Mouse (Mus musculus) limb, embryonic 11.5 days (tissue): Measurements from ENCODE around the gene Mettl13. TPM values are rescaled to one million over a fixed set of nuclear protein-coding genes. Genes with fewer than 3 reads are reported as not detected.
A peak's percentile ranks its signal among the peaks of the same experiment; 100 is the strongest.

Source experiments
- ATAC-seq: fragments of 200-750 bp; cut with Nextera tagmentation; 2 replicates; pipeline ENCODE4 v1.8.0; 2017; ENCODE audit warnings: low read depth; ENCODE audit not compliant: insufficient number of reproducible peaks, low FRiP score, low TSS enrichment
- DNase-seq: peaks from one replicate; pipeline ENCODE4 v3.0.0-alpha.2; 2015; ENCODE audit warnings: low spot score
- H3K27ac ChIP-seq: fragments of 300-500 bp; sonication (generic); replicated peaks from 2 replicates; pipeline ENCODE4 v1.5.1; 2014; ENCODE audit warnings: low read depth, mild to moderate bottlenecking, low read length
- H3K27me3 ChIP-seq: fragments of 300-500 bp; sonication (generic); 2 replicates; pipeline ENCODE4 v1.6.1; 2014; ENCODE audit warnings: mild to moderate bottlenecking, low read length, mixed read lengths; ENCODE audit not compliant: control insufficient read depth, insufficient read depth
- H3K36me3 ChIP-seq: fragments of 300-500 bp; sonication (generic); 2 replicates; pipeline ENCODE4 v1.6.1; 2014; ENCODE audit warnings: mild to moderate bottlenecking, low read length, moderate library complexity, mixed read lengths; ENCODE audit not compliant: control insufficient read depth, insufficient read depth
- H3K4me1 ChIP-seq: fragments of 300-500 bp; sonication (generic); 2 replicates; pipeline ENCODE4 v1.6.1; 2014; ENCODE audit warnings: low read length, mixed read lengths; ENCODE audit not compliant: control insufficient read depth, insufficient read depth
- H3K4me2 ChIP-seq: fragments of 300-500 bp; sonication (generic); 2 replicates; pipeline ENCODE4 v1.6.1; 2014; ENCODE audit warnings: low read depth, mild to moderate bottlenecking, moderate library complexity; ENCODE audit not compliant: severe bottlenecking
- H3K4me3 ChIP-seq: fragments of 300-500 bp; sonication (generic); 2 replicates; pipeline ENCODE4 v1.5.1; 2014; ENCODE audit warnings: low read depth, low read length
- H3K9ac ChIP-seq: fragments of 300-500 bp; sonication (generic); 2 replicates; pipeline ENCODE4 v1.6.1; 2014; ENCODE audit warnings: mild to moderate bottlenecking, low read length
- H3K9me3 ChIP-seq: fragments of 300-500 bp; sonication (generic); 2 replicates; pipeline ENCODE4 v1.6.1; 2016; ENCODE audit warnings: low read length; ENCODE audit not compliant: control insufficient read depth
- WGBS: fragments of 180-500 bp; shearing (Covaris S2); extraction: QIAGEN DNeasy Blood & Tissue Kit; methylation state at CpG from one replicate; pipeline ENCODE4 v1.1.7; 2014; 5-methylcytosine and 5-hydroxymethylcytosine counted together
- polyA plus RNA-seq: library from polyadenylated mRNA; unstranded; fragments of >200 nt; fragmentation: Nextera tagmentation; extraction: Ambion mirVana; gene quantifications from 2 replicates; pipeline ENCODE4 v1.2.1, GENCODE M21; 2014

Mettl13 gene
- polyA plus RNA-seq, 1 experiment from 2014 or later, result 19.8 TPM

- Histone ChIP-seq H3K4me1 (peaks cover 7% of the 10 kb centered on the region; the same call in 1 of the 2 replicates), H3K27me3 (no peaks in the 10 kb centered on the region), H3K9me3 (no peaks in the 10 kb centered on the region; the same call in 1 of the 2 replicates), H3K27ac (peak overlapping the region; percentile 76), H3K36me3 (peaks cover 4% of the 10 kb centered on the region; the same call in 1 of the 2 replicates), H3K9ac (peak overlapping the region; percentile 84), H3K4me3 (peak overlapping the region; percentile 88), H3K4me2 (peak overlapping the region; percentile 74)
- DNase-seq, result no peak
- WGBS, result under 1% methylated on average over 45 of the region's 46 CpGs
- ATAC-seq, result no peak; the same call in 1 of the 2 replicates
Measured at GRCm38 (mm10) chr1:162570931-162571601, 22.7 kb upstream of the Mettl13 start.

DNA sequence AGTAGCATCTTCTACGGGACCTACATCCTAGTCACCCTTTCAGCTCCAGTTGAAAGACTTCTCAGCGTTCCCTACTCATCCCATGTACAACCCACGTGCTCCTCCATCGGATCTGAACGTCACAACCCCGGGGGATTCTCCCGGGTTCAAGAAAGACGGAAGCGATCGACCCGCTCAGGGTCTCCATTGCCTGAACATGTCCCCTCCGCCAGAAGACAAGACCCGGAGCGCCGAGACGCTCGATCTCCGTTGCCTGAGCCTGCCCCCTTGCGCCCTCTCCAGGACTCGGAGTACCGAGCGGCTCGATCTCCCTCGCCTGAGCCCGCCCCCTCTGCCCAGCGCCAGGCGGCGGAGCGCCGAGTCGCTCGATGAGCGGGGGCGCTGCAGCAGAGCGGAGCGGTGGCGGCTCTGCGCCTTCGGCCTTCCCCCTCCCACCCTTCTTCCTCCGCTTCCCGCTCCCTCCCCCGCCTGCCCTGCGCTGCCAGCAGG lies 22.0 kb upstream of the Mettl13 start, which contains the start of gene Vamp4:
Gene Vamp4 (plus strand): TSS at position 256 of the 489 bp plus-strand sequence.
- peak; percentile 98 for DNase-seq
- Histone ChIP-seq H3K36me3 (peaks cover 4% of the 10 kb centered on the region; the same call in 1 of the 2 replicates), H3K4me2 (peak within 1 kb of the TSS; percentile 74), H3K4me3 (peak within 1 kb of the TSS; percentile 88), H3K4me1 (peaks cover 7% of the 10 kb centered on the region; the same call in 1 of the 2 replicates), H3K27ac (peak within 1 kb of the TSS; percentile 76), H3K27me3 (no peaks in the 10 kb centered on the region), H3K9me3 (no peaks in the 10 kb centered on the region; the same call in 1 of the 2 replicates), H3K9ac (peak within 1 kb of the TSS; percentile 84)
- ATAC-seq, result peak; percentile 96
- WGBS, result under 1% methylated on average over 38 of the region's 43 CpGs

DNA sequence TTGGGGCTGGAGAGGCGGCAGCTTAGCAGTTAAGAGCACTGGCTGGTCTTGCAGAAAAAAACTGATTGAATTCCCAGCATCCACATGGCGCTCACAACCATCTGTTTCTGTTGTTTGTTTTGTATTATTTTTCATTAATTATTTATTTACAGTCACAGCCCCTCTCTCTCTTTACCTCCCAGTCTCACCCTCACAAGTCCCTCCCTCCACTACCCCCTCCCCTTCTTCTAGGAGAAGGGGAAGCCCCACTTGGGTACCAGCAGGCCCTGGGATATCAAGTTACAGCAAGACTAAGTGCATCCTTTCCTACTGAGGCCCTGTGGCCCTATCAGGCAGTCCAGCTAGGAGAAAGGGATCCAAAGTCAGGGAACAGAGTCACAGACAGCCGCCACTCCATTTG lies 19.0 kb upstream of the Mettl13 start:
- H3K9me3 ChIP-seq, result no peaks in the 10 kb centered on the region
- 26% methylated on average over 3 of the region's 3 CpGs for WGBS
- H3K4me2 ChIP-seq, result no peak overlapping the region
- no peaks in the 10 kb centered on the region for H3K36me3 ChIP-seq
- H3K27me3 ChIP-seq, result no peaks in the 10 kb centered on the region
- peaks cover 7% of the 10 kb centered on the region; the same call in 1 of the 2 replicates for H3K4me1 ChIP-seq
- DNase-seq (peak; percentile 36), ATAC-seq (no peak)
- no peak overlapping the region for H3K27ac ChIP-seq
- H3K9ac ChIP-seq, result no peak overlapping the region
- no peak overlapping the region for H3K4me3 ChIP-seq

DNA sequence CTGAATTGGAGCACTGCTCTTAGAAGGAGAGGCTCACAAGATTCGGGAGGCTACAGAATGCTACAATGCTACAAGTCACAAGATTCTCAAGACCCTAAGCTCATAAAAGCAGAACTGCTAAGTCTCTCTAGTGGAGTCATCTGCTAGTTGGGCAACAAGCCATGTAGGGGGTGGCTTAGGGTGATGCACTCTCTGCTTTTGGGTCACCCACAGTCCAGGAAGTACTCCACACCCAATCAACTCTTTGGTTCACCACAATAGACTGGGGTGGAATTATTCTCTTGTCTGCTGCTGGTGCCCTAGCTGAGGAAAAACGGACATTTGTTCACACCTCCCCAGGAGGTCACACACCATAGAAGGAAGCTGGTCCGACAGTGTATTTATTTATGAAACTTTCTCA lies 16.6 kb upstream of the Mettl13 start:
- WGBS, result 58% methylated on average over 3 of the region's 3 CpGs
- Histone ChIP-seq H3K9me3 (no peaks in the 10 kb centered on the region), H3K4me2 (no peak overlapping the region), H3K27me3 (no peaks in the 10 kb centered on the region), H3K27ac (no peak overlapping the region), H3K4me1 (peaks cover 5% of the 10 kb centered on the region; the same call in 1 of the 2 replicates), H3K9ac (no peak overlapping the region), H3K36me3 (no peaks in the 10 kb centered on the region), H3K4me3 (no peak overlapping the region)
- no peak for ATAC-seq
- DNase-seq, result no peak

- DNase-seq (no peak), ATAC-seq (no peak)
- Histone ChIP-seq H3K36me3 (no peaks in the 10 kb centered on the region), H3K4me2 (no peak overlapping the region), H3K4me1 (peaks cover 5% of the 10 kb centered on the region; the same call in 1 of the 2 replicates), H3K27me3 (no peaks in the 10 kb centered on the region), H3K9me3 (no peaks in the 10 kb centered on the region), H3K9ac (no peak overlapping the region), H3K27ac (no peak overlapping the region), H3K4me3 (no peak overlapping the region)
- WGBS, result 93% methylated on average over 1 of the region's 1 CpGs
Measured at GRCm38 (mm10) chr1:162563236-162563635, 14.9 kb upstream of the Mettl13 start.

GRCm38 (mm10) chr1:162554193-162554592 lies 5.8 kb upstream of the Mettl13 start:
- Histone ChIP-seq H3K27ac (no peak overlapping the region), H3K36me3 (no peaks in the 10 kb centered on the region), H3K9ac (no peak overlapping the region), H3K27me3 (no peaks in the 10 kb centered on the region), H3K4me2 (no peak overlapping the region), H3K4me1 (no peaks in the 10 kb centered on the region), H3K4me3 (no peak overlapping the region), H3K9me3 (no peaks in the 10 kb centered on the region)
- ATAC-seq, result no peak
- 87% methylated on average over 3 of the region's 3 CpGs for WGBS
- DNase-seq, result no peak

DNA sequence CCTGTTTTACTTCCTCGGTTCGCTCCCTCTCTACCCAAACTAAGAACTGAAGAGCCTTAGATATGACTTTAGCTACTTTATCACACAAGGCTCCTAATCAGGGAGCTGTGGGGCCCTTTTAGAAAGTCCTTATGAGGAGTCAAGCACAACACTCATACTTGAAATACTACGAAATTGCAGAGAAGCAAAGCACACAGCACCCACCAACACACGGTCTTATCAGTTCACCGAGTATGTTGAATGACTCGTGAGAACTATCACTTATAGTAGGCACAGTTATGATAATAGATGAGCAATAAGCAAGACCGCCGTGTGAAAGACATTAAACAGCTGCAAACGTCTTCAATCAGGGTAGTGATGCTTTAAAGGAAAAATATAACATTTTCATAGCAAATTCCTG lies 4.6 kb upstream of the Mettl13 start:
- no peaks in the 10 kb centered on the region for H3K4me1 ChIP-seq
- DNase-seq (no peak), ATAC-seq (no peak)
- H3K9me3 ChIP-seq, result no peaks in the 10 kb centered on the region
- H3K27me3 ChIP-seq, result no peaks in the 10 kb centered on the region
- no peak overlapping the region for H3K9ac ChIP-seq
- H3K27ac ChIP-seq, result no peak overlapping the region
- no peak overlapping the region for H3K4me3 ChIP-seq
- H3K36me3 ChIP-seq, result no peaks in the 10 kb centered on the region
- WGBS, result 91% methylated on average over 9 of the region's 9 CpGs
- no peak overlapping the region for H3K4me2 ChIP-seq

- Histone ChIP-seq H3K4me3 (no peak overlapping the region), H3K9me3 (no peaks in the 10 kb centered on the region), H3K36me3 (peaks cover 7% of the 10 kb centered on the region; the same call in 1 of the 2 replicates), H3K4me2 (no peak overlapping the region), H3K9ac (no peak overlapping the region), H3K27me3 (no peaks in the 10 kb centered on the region), H3K4me1 (no peaks in the 10 kb centered on the region), H3K27ac (no peak overlapping the region)
- 80% methylated on average over 5 of the region's 5 CpGs for WGBS
- no peak for ATAC-seq
- no peak for DNase-seq
Measured at GRCm38 (mm10) chr1:162549615-162550283, 1.4 kb upstream of the Mettl13 start.
